Mouse (Mus musculus) left cerebral cortex, postnatal 4 days (tissue): ENCODE results near the gene Sfmbt1. TPM values are rescaled to one million over a fixed set of nuclear protein-coding genes. Genes with fewer than 3 reads are reported as not detected.

Experiments
- DNase-seq: peaks from one replicate; pipeline ENCODE4 v3.0.0-alpha.2; 2022
- intact Hi-C: fragments of 180-260 bp; cut with DNase I; formaldehyde crosslinking; loops from one replicate; pipeline ENCODE4 v1.15.1; 2025
- total RNA-seq, 2 experiments: library from RNA; stranded (reverse); gene quantifications; 2 replicates each; pipeline ENCODE4 v1.2.3; 2021

Gene Sfmbt1
- total RNA-seq, 2 experiments from 2014 or later: 28.3 to 32.4 TPM

DNA sequence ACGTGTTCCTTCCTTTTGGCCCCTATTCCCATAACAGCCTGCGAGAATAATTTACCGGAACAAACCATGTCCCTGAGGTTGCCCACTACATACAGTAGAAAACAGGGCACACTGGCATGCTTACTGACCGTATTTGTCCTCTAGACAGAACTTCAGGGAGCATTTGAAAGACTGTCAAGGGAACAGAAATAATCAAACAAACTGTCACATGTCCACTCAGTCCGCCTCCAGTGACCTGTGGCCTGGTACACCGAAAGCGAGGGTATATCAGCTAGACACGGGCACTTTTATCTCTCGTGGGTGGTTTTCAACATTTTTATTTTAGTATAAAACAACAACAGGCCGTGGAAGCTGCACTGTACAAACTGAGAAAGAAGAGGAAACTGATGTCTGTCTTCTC, 154.2 kb downstream of the Sfmbt1 start:
- intact Hi-C loops: no loop called here

DNA sequence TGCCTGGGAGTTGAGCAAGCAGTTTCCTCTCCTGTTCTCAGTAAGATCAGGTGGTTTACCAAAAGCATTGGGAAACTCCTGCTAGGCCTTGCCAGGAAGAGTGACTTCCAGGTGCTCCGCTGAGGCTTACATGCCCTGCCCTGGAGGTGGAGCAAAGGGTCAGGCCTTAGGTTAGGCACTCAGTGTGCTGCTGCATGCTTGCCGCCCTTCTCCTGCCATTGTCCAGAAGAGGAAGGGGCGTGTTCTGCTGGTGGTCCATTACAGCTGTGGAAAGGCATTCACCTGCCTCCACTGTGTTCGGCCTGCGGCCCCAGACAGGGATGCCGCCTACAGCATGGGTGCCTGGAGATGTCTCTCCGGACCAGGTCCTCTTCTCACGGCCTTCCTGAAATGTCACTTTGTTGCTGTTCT, 154.7 kb downstream of the Sfmbt1 start:
- DNase-seq: no peak

More for the DNA sequence above, 154.2 kb downstream of the Sfmbt1 start:
- DNase-seq: no peak

DNA sequence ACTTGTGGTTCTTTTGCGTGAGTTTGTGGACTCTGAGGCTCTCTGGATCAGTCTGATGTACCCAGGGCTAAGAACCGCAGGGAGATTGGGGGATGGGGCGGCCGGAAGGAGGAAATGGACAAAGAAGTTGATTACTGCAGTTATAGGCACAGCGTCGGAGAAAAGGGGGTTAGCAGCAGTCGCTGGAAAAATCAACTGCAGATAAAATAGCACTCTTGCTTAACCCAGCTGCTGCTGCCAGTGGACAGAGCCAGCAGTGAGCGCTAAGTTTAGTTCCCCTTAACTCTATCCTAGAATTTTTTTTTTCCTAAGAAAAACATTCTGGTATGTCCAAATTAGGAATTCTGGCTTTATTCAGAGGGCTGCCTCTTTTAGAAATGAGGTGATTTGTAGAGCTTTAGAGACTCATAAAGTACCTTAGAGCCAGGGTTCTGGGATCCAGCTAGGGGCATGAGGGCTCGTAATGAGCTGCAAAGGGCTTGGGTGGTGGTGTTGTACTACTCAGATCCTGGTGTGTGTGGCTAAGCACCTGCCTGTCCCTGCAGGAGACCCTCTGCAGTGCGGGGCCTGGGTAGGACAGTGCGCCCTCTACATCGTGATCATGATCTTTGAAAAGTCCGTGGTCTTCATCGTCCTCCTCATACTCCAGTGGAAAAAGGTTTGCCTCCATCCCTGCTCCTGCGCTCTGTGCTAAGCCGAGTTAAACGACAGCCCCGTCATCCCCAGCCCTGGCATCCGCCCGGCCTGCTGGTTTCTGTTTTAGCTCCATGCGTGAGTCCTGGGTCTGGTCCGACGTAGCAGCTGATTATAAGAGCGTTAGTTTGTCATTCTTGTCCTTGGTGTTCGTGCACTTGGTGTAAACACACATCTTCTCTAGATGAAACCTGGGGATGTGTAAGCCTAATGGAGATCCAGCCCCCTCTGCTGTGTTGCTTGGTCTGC, 155.8 kb downstream of the Sfmbt1 start:
- intact Hi-C loops: no loop called here
- DNase-seq: no peak

More for the DNA sequence above, 154.7 kb downstream of the Sfmbt1 start:
- intact Hi-C loops: no loop called here

Other genes starting within 250 kb of the Sfmbt1 start
- 10 to 100 TPM; 21.4 to 21.9 TPM for gene Dcp1a, start 235.3 kb upstream of the Sfmbt1 start, total RNA-seq
- gene Cacna1d, start 223.4 kb upstream of the Sfmbt1 start, total RNA-seq: 10 to 100 TPM; 59.7 to 60.9 TPM
- gene Tkt, start 166.5 kb upstream of the Sfmbt1 start, total RNA-seq: 100 to 1,000 TPM; 314 to 322 TPM
- 10 to 100 TPM; 39.5 to 41.4 TPM for gene Prkcd, start 88.6 kb upstream of the Sfmbt1 start, total RNA-seq
- 10 to 100 TPM in 1 of 2 experiments, 1 to 10 TPM in 1; 8.3 to 11.9 TPM for gene Rft1, start 60.5 kb upstream of the Sfmbt1 start, total RNA-seq
- gene Tmem110, start 110.7 kb downstream of the Sfmbt1 start, total RNA-seq: 10 to 100 TPM; 28.1 to 28.8 TPM
- gene Mustn1, start 164.4 kb downstream of the Sfmbt1 start, total RNA-seq: 1 to 10 TPM; 1.1 to 1.4 TPM
- not detected for gene Itih4, start 171.6 kb downstream of the Sfmbt1 start, total RNA-seq
- gene Itih3, start 208.9 kb downstream of the Sfmbt1 start, total RNA-seq: 1 to 10 TPM; 2.4 to 3.7 TPM
- gene Itih1, start 228.4 kb downstream of the Sfmbt1 start, total RNA-seq: not detected
- gene Nek4, start 236.5 kb downstream of the Sfmbt1 start, total RNA-seq: 10 to 100 TPM; 15.7 to 16.5 TPM